Mouse (Mus musculus) right cerebral cortex, postnatal 10 days (tissue): ENCODE data around the gene Tmprss2.
"Not testable (repeated sequence)": the region's sequence is repeated elsewhere in the genome, so short reads cannot be mapped to it uniquely, and the experiment has no call there.

ENCODE experiments used
- DNase-seq, 2 experiments: peaks; one replicate each; pipeline ENCODE4 v3.0.0; 2021; ENCODE audit warnings: low spot score in 2 of 2

The Tmprss2 gene

DNA sequence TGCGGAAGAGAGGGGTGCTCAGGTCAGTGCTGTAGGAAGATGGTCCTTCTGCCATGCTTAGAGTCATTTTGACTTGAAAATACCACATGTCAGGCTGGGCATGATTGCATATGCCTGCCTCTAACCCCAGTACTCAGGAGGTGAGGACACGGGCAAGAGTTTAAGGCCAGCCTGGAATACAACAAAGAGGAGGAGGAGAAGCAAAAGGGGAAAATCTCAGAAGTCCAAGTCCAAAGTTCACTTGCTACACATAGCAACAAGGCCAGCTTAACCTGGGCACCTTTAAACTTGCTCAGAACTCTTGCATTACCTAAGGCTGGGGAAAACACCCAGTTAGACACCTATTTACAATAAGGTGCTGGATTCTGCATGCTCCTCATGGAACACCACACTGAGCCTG lies 19.5 kb downstream of the Tmprss2 start:
- DNase-seq: no peak

DNA sequence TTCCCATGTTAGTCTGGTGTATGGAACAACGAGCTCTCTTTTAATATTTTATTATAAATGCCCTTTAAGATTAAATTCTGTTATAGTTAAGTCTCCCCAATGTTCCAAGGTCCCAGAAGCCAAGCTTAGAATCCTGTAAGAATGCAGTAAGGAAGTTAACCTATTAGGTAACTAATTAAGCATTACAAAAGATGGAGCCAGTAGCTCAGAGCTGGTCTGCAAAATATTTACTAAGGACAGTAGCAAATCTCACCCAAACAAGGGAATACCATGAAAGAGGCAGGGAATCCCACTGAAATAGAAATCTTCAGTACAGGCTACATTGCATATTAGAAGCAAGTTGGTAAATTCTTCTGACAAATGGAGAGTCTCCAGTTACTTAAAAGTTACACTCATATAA lies 28.1 kb downstream of the Tmprss2 start:
- DNase-seq: not testable (repeated sequence)

DNA sequence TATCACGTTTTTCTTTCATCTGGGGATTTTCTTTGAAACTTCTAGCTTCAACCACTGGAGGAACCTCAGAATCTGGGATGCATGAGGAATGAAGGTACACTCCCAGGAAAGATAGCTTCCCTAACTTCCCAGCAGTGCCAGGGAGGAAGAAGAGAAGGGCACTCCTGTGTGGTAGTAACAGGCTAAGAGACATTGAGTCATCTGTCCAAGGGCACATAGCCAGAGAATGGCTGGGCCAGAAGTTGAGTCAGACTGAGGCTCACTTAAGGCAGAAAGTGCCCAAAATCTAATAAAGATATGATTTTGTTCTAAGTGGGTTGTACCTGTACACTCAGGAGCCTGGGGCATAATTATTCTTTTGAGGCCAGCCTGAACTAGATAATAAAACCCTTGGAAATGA lies 41.6 kb downstream of the Tmprss2 start:
- no peak for DNase-seq

DNA sequence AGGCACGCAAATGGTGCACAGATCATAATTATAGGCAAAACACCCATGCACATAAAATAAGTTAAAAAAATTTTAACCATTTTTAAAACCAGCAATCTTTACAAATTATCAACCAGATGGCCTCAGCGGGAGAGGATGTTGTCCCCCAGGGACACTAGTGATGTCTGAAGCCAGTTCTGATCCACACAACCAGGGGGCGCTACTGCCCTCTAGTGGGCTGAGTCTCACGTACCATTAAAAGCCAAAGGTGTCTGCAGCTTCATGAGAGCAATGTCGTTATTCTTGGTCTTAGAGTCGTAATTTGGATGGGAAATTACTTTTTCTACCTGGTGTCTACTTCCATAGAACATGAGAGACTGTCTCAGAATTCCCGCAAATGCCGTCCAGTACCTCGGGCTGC lies 42.3 kb downstream of the Tmprss2 start:
- peak; percentile 49 to 73 for DNase-seq

DNA sequence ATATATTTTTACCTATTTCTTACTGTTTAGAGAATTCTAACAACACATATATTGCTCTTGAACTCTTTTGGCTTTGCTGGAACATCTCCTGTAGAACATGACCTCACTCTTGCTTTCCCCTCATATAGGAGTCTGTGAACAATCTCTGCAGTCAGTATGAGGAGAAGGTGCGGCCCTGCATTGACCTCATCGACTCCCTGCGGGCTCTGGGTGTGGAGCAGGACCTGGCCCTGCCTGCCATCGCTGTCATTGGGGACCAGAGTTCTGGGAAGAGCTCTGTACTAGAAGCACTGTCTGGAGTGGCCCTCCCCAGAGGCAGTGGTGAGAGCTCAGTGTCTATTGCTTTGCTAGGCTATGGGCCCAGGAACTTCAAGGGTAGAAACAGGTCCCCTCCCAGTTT lies 66.7 kb downstream of the Tmprss2 start:
- no peak for DNase-seq

DNA sequence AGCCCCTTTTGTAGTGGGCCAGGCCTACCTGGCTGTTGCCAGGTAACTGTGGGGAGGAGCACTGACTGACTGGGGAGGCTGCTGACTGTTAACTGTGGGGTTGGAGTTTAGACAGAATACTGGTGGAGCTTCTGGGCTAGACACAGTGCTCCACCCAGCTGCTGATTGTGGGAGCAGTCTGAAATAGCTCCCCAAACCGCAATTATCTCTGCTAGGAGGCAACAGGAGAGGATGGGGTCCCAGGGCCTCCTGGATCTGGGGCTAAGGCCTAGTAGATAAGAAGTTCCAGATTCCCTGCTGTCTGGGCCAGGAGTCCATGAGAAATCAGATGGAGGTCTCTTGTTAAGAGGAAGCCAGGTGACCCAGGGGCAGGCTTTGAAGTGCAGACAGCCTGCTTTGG lies 74.1 kb downstream of the Tmprss2 start:
- no peak for DNase-seq

DNA sequence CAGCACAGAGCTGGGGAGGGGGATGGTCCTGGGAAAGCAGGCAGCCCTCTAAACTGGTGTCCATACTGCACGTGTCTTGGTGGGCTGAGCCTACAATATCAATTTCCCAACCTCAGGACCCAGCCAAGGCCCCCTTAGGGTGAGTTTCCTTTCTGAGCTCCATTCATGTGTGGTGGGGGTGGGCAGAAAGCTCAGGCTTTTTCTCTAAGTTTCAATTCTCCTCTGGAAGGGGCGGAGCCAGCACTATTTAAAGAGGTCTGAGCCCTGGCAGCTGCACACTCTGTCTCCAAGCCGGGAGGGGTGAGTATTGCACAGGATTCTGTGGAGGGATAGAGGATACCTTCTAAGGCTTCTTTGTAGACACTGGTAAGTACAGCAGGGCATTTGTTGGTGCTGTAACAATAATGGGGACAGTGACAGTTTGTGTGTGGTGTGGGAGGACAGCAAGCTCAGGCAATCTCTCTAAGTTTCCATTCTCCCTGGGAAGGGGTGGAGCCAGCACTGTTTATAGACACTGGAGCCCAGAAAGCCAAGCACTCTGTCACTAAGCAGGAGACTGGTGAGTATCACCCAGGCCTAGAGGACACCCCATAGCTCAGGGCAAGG lies 75.1 kb downstream of the Tmprss2 start:
- DNase-seq: peak; percentile 64 to 69

DNA sequence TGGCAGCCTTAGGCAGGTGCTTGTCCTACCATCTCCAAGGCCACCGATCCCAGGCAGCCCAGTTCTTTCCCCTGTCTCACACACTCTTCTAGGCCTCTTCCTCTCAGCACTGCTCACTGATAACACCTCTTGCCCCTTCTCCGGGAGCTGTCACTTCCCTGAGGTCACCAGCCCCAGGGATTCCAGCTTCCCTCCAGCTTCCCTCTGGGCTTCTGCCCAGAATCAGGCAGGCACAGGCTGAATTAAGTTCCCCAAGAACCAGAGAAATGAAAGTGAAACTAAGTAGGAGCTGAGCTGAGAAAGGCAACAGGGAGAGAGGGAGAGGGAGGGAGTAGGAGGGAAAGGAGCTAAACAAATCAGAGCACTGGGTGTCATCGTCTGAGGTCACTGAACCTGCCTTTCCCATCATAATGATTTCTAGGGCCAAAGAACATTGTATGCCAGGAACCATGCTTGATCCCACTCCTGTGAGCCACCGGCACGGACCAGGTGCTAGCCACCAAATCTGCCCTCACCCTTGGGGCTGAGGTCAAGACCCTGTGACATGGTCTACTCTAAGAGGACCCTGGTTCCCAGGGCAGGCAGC lies 76.0 kb downstream of the Tmprss2 start:
- DNase-seq: peak; percentile 55 to 60

DNA sequence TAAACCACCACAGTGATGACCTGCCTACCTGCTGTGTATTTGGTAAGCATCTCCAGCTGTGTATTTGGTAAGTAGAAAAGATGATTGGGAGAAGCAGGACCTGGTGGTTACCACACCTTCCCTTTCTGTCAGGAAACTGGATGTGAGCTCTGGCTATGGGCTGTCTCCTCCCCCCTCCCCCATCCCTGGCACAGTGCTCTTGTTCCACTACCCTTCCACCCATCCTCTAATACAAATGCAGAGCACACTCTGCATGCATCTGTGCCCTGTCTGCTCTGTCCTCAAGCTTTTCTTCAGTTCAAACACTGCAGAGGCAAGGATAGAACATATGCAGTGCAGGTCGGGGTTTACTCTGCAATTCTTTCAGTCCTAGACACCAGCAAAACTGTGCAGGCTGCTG lies 76.5 kb downstream of the Tmprss2 start:
- DNase-seq: peak in 1 of 2 experiments; percentile 29

DNA sequence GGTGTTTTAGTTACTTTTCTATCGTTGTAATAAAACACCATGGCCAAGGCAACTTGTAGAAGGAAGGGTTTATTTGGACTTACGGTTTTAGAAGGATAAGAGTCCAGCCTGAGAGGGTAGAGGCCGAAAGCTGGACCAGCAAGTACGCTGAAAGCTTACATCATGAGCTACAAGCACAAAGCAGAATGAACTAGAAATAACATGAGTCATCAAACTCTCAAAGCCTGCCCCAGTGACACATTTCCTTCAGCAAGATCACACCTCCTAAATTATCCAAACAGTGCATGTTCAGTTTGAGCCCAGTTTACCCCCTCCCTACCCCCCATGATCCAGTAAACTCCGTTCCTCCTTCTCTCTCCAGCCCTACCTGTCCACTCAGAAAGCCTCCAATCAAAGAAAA lies 77.2 kb downstream of the Tmprss2 start:
- no peak for DNase-seq

DNA sequence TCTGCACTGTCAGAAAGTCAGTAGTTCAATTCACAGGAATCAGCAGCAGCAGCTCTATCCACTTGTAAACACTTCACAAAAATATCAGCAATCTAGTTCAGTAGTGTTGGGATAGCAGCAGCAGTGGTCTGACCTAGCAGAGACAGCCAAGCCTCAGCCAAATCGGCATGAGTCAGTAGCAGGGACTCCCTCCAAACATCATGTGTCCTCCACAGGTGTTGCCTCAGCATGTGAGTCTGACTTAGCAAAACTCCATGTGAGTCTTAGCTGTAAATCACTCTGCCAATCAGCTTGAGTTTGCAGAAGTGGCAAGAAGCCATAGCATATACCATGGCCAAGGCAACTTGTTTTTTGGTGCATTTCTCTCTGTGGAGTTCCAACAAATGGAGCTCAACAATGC lies 77.9 kb downstream of the Tmprss2 start:
- DNase-seq: no peak

DNA sequence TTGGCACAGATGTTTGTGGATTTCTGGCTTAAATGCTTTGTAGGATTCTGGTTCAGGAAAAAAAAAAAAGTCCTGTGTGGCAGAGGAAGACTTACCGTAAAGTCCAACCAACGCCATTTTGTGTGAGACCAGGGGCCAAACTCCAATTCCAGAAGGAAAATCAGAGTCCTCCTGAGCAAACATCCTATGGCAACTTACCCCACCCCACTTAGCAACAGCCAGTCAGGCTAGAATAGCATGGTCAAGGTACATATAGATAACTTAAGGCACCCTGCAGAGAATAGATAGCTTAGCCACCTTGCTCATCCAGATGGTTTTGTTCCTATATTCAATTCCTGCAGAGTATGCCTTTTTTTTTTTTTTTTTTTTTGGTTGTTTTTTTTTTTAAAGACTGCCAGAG lies 81.8 kb downstream of the Tmprss2 start:
- DNase-seq: no peak

DNA sequence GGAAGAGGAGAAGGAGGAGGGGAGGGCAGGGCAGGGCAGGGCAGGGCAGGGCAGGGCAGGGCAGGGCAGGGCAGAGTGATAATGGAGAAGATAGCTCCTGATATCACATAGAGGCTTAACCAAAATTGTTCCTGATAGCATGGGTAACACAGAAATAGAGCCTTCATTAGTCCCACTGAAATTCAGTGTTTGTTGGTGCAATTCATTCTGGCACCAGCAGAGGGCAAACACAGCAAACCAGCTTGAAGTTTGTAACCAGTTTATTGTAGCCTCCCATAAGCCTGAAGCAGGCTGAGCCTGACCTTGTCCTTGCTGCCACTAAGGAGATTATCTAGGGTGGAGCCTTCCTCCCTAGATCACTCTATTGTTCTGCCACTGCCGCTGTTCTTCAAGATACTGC lies 88.0 kb downstream of the Tmprss2 start:
- DNase-seq: peak; percentile 40 to 63

DNA sequence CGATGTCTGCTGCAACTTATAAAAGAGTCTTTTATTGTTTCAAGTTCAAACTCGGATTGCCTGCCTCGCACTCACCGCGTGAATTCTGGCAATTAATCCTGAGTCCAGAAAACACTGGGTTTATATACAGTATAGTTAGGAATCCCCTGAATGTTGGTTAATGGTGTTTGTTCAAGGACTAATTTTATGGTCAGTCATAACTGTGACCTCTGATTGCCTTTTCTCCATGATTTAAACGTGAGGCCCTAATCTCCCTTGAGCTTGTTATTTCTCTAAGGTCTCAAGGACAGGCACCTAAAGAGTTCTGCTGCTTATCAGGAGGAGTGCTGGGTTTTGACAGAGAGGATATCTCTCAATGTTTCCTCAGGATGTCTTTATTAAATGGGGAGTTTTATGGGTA lies 89.0 kb downstream of the Tmprss2 start:
- no peak for DNase-seq

DNA sequence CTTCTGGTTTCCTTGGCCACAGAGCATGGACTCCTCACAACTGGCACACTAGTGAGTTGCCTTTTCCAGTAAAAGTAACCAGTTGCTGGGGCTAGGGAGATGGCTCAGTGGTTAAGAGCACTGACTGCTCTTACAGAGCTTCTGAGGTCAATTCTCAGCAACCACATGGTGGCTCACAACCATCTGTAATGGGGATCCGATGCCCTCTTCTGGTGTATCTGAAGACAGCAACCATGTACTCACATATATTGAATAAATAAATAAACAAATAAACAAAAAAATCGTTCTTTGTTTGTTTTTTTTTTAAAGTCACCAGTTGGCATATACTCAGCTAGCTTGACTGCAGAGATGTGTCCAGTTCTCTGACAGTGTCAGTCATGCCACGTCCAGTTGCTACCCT lies 94.7 kb downstream of the Tmprss2 start:
- no peak for DNase-seq
